Mouse (Mus musculus) heart, embryonic 11.5 days (tissue): Measurements from ENCODE around the gene Esm1. TPM values are rescaled to one million over a fixed set of nuclear protein-coding genes. Genes with fewer than 3 reads are reported as not detected.

Experiments
- ATAC-seq: fragments of 200-750 bp; cut with Nextera tagmentation; replicated peaks from 2 replicates; pipeline ENCODE4 v1.8.0; 2017; ENCODE audit warnings: moderate library complexity; ENCODE audit not compliant: insufficient number of reproducible peaks, low FRiP score, low TSS enrichment
- H3K27ac ChIP-seq: fragments of 300-500 bp; sonication (generic); 2 replicates; pipeline ENCODE4 v1.5.1; 2014; ENCODE audit warnings: mild to moderate bottlenecking, low read depth, low read length
- H3K27me3 ChIP-seq: fragments of 300-500 bp; sonication (generic); 2 replicates; pipeline ENCODE4 v1.6.1; 2014; ENCODE audit warnings: mild to moderate bottlenecking, low read length, mixed read lengths; ENCODE audit not compliant: control insufficient read depth, insufficient read depth
- H3K36me3 ChIP-seq: fragments of 300-500 bp; sonication (generic); 2 replicates; pipeline ENCODE4 v1.6.1; 2014; ENCODE audit warnings: mild to moderate bottlenecking, low read length, moderate library complexity, mixed read lengths; ENCODE audit not compliant: control insufficient read depth, insufficient read depth
- H3K4me1 ChIP-seq: fragments of 300-500 bp; sonication (generic); 2 replicates; pipeline ENCODE4 v1.6.1; 2014; ENCODE audit warnings: low read length; ENCODE audit not compliant: control insufficient read depth, insufficient read depth
- H3K4me2 ChIP-seq: fragments of 300-500 bp; sonication (generic); 2 replicates; pipeline ENCODE4 v1.6.1; 2014; ENCODE audit warnings: mild to moderate bottlenecking, moderate library complexity
- H3K4me3 ChIP-seq: fragments of 300-500 bp; sonication (generic); 2 replicates; pipeline ENCODE4 v1.5.1; 2014; ENCODE audit warnings: low read depth, low read length
- H3K9ac ChIP-seq: fragments of 300-500 bp; sonication (generic); 2 replicates; pipeline ENCODE4 v1.6.1; 2014; ENCODE audit warnings: mild to moderate bottlenecking, low read depth, low read length, moderate library complexity
- H3K9me3 ChIP-seq: fragments of 300-500 bp; sonication (generic); replicated peaks from 2 replicates; pipeline ENCODE4 v1.6.1; 2016; ENCODE audit warnings: low read length; ENCODE audit not compliant: control insufficient read depth
- WGBS: fragments of 180-500 bp; shearing (Covaris S2); extraction: QIAGEN DNeasy Blood & Tissue Kit; methylation state at CpG from one replicate; pipeline ENCODE4 v1.1.7; 2014; ENCODE audit not compliant: insufficient replicate concordance; 5-methylcytosine and 5-hydroxymethylcytosine counted together
- polyA plus RNA-seq: library from polyadenylated mRNA; unstranded; fragments of >200 nt; fragmentation: Nextera tagmentation; extraction: Ambion mirVana; gene quantifications from 2 replicates; pipeline ENCODE4 v1.2.1, GENCODE M21; 2014

Gene Esm1
- polyA plus RNA-seq, 1 experiment from 2014 or later: 0.90 TPM

DNA sequence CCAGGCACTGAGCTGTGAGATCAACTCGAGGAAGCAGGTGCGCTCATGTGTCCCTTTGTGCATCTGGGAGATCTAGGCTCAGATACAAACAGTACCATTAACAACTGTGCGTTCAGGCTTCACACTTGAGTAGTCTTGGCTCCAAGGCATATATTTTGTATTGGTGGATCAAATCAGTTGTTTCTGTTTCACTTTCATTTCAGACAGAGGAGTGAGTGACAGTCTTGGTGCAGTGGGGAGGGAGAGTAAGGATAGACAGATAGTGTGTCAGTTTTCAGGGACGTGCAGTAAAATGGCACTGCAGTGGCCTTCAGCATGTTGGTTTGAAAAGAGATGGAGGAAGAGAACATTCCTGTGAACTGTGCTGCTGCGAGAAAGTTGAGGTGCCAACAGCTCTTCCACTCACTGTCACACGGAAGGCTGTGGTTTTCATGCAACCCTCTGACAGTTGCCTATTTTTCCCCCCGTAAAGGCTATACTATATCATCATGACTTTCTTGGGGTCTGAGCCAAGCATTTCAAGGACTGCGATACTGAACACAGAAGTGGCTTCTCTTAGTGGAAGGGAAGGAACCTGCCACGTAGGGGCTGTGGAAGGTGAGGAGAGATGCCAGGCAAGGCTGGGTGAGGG, 11.5 kb upstream of the Esm1 start:
- no peaks in the 10 kb centered on the region for H3K9me3 ChIP-seq
- H3K27ac ChIP-seq: no peak overlapping the region
- 79% methylated on average over 9 of the region's 9 CpGs for WGBS
- no peaks in the 10 kb centered on the region; the same call in 1 of the 2 replicates for H3K4me1 ChIP-seq
- H3K4me3 ChIP-seq: no peak overlapping the region
- no peak overlapping the region for H3K4me2 ChIP-seq
- no peak for ATAC-seq
- H3K27me3 ChIP-seq: no peaks in the 10 kb centered on the region
- no peak overlapping the region for H3K9ac ChIP-seq
- no peaks in the 10 kb centered on the region for H3K36me3 ChIP-seq

DNA sequence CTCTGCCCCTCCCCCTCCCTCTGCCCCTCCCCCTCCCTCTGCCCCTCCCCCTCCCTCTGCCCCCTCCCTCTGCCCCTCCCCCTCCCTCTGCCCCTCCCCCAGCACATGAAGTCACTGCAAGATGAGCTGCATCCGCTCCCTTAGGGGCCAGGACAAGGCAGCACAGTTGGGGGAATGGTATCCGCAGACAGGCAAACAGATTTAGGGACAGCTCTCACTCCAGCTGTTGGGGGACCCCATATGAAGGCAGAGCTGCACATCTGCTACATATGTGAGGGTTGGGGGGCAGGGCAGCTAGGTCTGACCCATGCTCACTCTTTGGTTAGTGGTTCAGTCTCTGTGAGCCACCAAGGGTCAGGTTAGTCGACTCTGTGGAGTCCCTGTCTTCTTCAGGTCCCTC, 10.1 kb upstream of the Esm1 start:
- ATAC-seq: no peak
- Histone ChIP-seq H3K4me1 (no peaks in the 10 kb centered on the region; the same call in 1 of the 2 replicates), H3K9me3 (no peaks in the 10 kb centered on the region), H3K27ac (no peak overlapping the region), H3K27me3 (no peaks in the 10 kb centered on the region), H3K4me3 (no peak overlapping the region), H3K4me2 (no peak overlapping the region), H3K36me3 (no peaks in the 10 kb centered on the region), H3K9ac (no peak overlapping the region)
- 46% methylated on average over 3 of the region's 3 CpGs for WGBS

DNA sequence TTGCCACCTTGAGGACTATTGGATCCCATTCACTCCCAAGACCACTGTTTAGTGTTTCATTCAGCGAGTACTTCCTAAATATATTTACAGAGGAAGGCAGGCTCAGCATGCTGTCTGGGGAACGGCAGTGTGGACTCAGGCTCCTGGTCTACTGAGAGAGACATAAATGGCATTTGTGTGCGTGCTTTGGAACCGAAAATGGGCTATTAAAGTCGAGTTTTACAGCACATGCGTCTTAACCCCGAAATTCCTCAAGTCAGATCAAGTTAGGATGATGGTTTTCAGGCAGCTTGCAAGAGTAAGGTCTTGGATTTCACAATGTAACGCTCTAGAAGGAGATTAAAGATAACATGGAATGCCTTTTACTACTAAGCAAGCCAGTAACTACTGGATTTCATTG, 8.7 kb upstream of the Esm1 start:
- Histone ChIP-seq H3K4me3 (no peak overlapping the region), H3K9ac (no peak overlapping the region), H3K36me3 (no peaks in the 10 kb centered on the region), H3K4me1 (no peaks in the 10 kb centered on the region; the same call in 1 of the 2 replicates), H3K27me3 (no peaks in the 10 kb centered on the region), H3K9me3 (no peaks in the 10 kb centered on the region), H3K27ac (no peak overlapping the region), H3K4me2 (no peak overlapping the region)
- ATAC-seq: no peak
- WGBS: 67% methylated on average over 8 of the region's 8 CpGs

DNA sequence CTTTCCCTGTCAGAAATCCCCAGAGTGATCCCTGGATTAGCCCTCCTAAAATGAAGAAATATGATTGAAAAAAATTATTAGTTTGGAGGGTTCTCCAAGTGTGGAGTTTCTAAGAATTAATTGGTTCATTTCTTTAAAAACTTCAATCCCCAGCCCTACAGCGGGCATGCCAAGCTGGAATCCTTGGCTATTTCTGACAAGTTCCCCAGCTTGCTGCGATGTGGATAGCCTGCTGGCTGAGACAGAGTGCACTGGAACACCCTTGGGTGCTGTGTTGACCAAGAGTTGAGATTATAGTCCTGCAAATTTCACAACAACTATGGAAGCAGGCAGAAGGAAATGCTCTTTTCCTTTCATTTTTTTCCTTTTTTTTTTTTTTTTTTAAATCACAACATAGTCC, 7.8 kb upstream of the Esm1 start:
- Histone ChIP-seq H3K9me3 (no peaks in the 10 kb centered on the region), H3K9ac (no peak overlapping the region), H3K4me2 (no peak overlapping the region), H3K27ac (no peak overlapping the region), H3K27me3 (no peaks in the 10 kb centered on the region), H3K36me3 (no peaks in the 10 kb centered on the region), H3K4me3 (no peak overlapping the region), H3K4me1 (no peaks in the 10 kb centered on the region; the same call in 1 of the 2 replicates)
- no peak for ATAC-seq
- 83% methylated on average over 2 of the region's 2 CpGs for WGBS

DNA sequence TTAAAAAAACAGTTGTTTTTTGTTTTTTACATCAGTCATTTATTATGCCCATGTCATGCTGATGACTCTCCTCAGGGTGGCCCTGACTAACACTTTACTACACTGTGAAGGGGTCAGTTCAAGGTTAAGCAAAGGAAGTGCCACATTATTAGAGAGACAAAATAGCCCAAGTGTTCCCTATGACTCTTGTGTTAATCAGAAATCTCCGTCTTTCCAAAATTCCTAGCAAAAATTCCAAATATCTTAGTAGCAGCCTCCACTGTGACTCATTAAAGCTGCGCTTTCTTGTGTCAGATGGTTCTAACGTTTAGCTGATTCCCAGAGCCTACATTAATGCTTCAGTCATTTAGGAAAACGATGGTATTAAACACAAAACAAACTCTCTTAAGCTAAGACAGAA, 7.3 kb upstream of the Esm1 start:
- no peak for ATAC-seq
- Histone ChIP-seq H3K36me3 (no peaks in the 10 kb centered on the region), H3K4me3 (no peak overlapping the region), H3K27ac (no peak overlapping the region), H3K4me1 (no peaks in the 10 kb centered on the region; the same call in 1 of the 2 replicates), H3K4me2 (no peak overlapping the region), H3K9me3 (no peaks in the 10 kb centered on the region), H3K27me3 (no peaks in the 10 kb centered on the region), H3K9ac (no peak overlapping the region)
- WGBS: 53% methylated on average over 4 of the region's 4 CpGs

DNA sequence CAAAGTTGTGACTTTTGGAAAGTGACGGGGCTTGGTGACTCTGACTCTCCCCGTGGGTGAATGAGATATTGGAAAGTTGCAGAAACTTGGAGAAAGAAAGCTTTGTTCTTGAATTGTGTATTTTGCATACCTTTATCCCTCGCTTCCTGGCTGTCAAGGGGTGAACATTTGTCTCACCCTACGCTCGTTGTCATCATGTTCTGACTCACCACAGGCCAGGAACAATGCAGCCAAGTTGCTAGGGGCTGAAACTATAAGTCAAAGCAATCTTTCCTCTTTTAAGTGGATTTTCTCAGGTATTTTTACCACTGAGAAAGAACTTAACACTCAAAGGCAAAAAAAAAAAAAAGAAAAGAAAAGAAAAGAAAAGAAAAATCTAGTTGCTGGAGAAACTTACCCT, 6.3 kb upstream of the Esm1 start:
- ATAC-seq: no peak

DNA sequence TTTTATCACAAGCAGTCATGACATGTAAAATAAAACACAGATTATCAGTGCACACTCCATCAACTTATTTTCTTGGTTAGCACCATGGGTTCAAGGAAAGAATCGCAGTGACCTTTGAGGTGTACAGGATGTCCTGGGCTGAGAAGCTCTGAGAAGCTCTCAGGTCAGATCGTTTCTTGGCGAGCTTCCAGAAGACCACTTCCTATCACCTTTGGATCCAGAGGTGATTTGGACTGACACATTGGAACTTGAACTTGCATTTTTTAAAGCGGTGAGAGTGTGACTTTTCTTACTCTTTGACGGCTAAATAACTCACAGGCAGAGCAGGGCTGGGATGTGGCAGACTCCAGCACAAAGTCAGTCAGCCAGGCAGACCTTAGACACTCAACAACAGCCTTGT, 4.1 kb upstream of the Esm1 start:
- no peak for ATAC-seq
- H3K27me3 ChIP-seq: no peaks in the 10 kb centered on the region
- no peak overlapping the region for H3K4me3 ChIP-seq
- H3K27ac ChIP-seq: no peak overlapping the region
- no peaks in the 10 kb centered on the region for H3K9me3 ChIP-seq
- WGBS: 73% methylated on average over 5 of the region's 5 CpGs
- no peak overlapping the region for H3K4me2 ChIP-seq
- H3K36me3 ChIP-seq: no peaks in the 10 kb centered on the region
- no peak overlapping the region for H3K9ac ChIP-seq
- H3K4me1 ChIP-seq: peaks cover 8% of the 10 kb centered on the region

More for the DNA sequence above, 6.3 kb upstream of the Esm1 start:
- no peak overlapping the region for H3K4me3 ChIP-seq
- no peaks in the 10 kb centered on the region for H3K36me3 ChIP-seq
- H3K27ac ChIP-seq: no peak overlapping the region
- no peaks in the 10 kb centered on the region for H3K27me3 ChIP-seq
- no peak overlapping the region for H3K4me2 ChIP-seq
- H3K9me3 ChIP-seq: no peaks in the 10 kb centered on the region
- no peaks in the 10 kb centered on the region; the same call in 1 of the 2 replicates for H3K4me1 ChIP-seq
- H3K9ac ChIP-seq: no peak overlapping the region
- 30% methylated on average over 5 of the region's 5 CpGs for WGBS

DNA sequence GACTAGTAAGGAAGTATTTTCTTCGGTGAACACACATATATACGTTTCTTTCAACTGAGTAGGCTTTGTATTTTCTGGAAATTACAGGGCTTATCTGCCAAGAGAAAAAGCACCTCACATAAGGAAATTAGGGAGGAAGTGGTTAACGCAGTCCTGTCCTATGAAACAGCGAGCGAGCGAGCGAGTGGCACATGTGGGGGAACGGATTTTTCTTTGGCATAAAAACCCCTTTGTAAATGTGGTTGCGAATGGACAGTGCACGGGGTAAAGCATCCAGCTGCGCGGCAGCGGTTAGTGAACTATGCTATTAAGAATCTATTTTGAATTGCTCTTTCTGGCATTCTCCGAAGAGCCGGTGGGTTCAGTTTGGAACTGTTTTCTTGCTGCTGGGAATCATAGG, 1.9 kb downstream of the Esm1 start:
- no peak overlapping the region for H3K27ac ChIP-seq
- 63% methylated on average over 15 of the region's 15 CpGs for WGBS
- ATAC-seq: no peak
- H3K9me3 ChIP-seq: no peaks in the 10 kb centered on the region
- no peaks in the 10 kb centered on the region for H3K27me3 ChIP-seq
- no peak overlapping the region for H3K9ac ChIP-seq
- no peaks in the 10 kb centered on the region for H3K36me3 ChIP-seq
- H3K4me3 ChIP-seq: no peak overlapping the region
- H3K4me1 ChIP-seq: peaks cover 8% of the 10 kb centered on the region
- no peak overlapping the region for H3K4me2 ChIP-seq

DNA sequence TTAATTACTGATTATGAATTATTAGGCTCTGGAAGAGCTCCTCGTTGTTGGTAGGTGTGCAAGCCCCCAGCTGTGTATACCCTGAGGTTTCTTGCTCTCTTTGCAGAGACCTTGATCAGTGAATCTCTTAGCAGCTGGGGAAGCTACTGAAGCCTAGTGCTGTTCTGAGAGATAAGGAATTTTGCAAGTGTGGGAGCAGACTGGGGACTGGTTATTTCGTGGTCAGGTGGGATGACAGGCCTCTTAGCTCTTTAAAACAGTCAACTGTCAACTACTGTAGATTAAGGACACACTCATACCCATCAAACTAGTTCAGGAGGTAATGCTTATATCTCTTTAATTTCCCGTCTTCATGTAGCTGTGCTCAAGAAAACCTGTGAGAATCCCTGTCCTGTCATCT, 2.9 kb downstream of the Esm1 start:
- WGBS: 46% methylated on average over 3 of the region's 3 CpGs
- Histone ChIP-seq H3K9me3 (no peaks in the 10 kb centered on the region), H3K4me1 (peaks cover 8% of the 10 kb centered on the region), H3K27ac (no peak overlapping the region), H3K9ac (no peak overlapping the region), H3K4me2 (no peak overlapping the region), H3K36me3 (no peaks in the 10 kb centered on the region), H3K27me3 (no peaks in the 10 kb centered on the region), H3K4me3 (no peak overlapping the region)
- ATAC-seq: no peak
